Mouse (Mus musculus) MEL (cell line): ENCODE results near the gene Tmem102. TPM values are rescaled to one million over a fixed set of nuclear protein-coding genes. Genes with fewer than 3 reads are reported as not detected.

ENCODE experiments used
- DNase-seq: peaks from one replicate; pipeline ENCODE4 v3.0.0; 2011; ENCODE audit warnings: low read depth, low spot score
- H3K27ac ChIP-seq: 2 replicates; pipeline ENCODE4 v1.5.1; 2012; ENCODE audit warnings: low read depth, mild to moderate bottlenecking, control low read depth, low read length, moderate library complexity; ENCODE audit not compliant: control insufficient read depth
- H3K27me3 ChIP-seq, 2 experiments: fragments of 150-350 bp in 1 of 2; sonication (generic) in 1 of 2; 2 replicates each; pipeline ENCODE4 v1.6.1; 2012; ENCODE audit warnings: low read length in 2 of 2, mild to moderate bottlenecking in 2 of 2, improper control_type of control experiment in 1 of 2, moderate library complexity in 1 of 2; ENCODE audit not compliant: insufficient read depth in 2 of 2, control insufficient read depth in 1 of 2
- H3K36me3 ChIP-seq, 2 experiments: 2 replicates each; pipeline ENCODE4 v1.6.1; 2012 to 2014; ENCODE audit warnings: low read length in 2 of 2, improper control_type of control experiment in 1 of 2, inconsistent platforms in 1 of 2, mild to moderate bottlenecking in 1 of 2; ENCODE audit not compliant: insufficient read depth in 2 of 2, control insufficient read depth in 1 of 2
- H3K4me1 ChIP-seq, 2 experiments: fragments of 150-350 bp in 1 of 2; sonication (generic) in 1 of 2; 2 replicates each; pipeline ENCODE4 v1.6.1; 2012; ENCODE audit warnings: low read length in 2 of 2, improper control_type of control experiment in 1 of 2, mild to moderate bottlenecking in 1 of 2; ENCODE audit not compliant: insufficient read depth in 2 of 2, control insufficient read depth in 1 of 2
- H3K4me3 ChIP-seq, 2 experiments: fragments of 150-350 bp in 1 of 2; sonication (generic) in 1 of 2; 2 replicates each; pipeline ENCODE4 v1.5.1; 2012; ENCODE audit warnings: low read depth in 2 of 2, low read length in 2 of 2, mild to moderate bottlenecking in 2 of 2, moderate library complexity in 2 of 2, control low read depth in 1 of 2, improper control_type of control experiment in 1 of 2; ENCODE audit not compliant: control insufficient read depth in 1 of 2, insufficient read depth in 1 of 2
- H3K79me2 ChIP-seq: 2 replicates; pipeline ENCODE4 v1.6.1; 2012; ENCODE audit warnings: mild to moderate bottlenecking, low read length, moderate library complexity; ENCODE audit not compliant: control insufficient read depth, poor library complexity, insufficient read depth
- H3K9ac ChIP-seq: 2 replicates; pipeline ENCODE4 v1.6.1; 2012; ENCODE audit warnings: low read depth, mild to moderate bottlenecking, control low read depth, low read length, moderate library complexity; ENCODE audit not compliant: control insufficient read depth, poor library complexity, severe bottlenecking
- H3K9me3 ChIP-seq: fragments of 150-350 bp; sonication (generic); replicated peaks from 2 replicates; pipeline ENCODE4 v1.6.1; 2012; ENCODE audit warnings: mild to moderate bottlenecking, low read length, improper control_type of control experiment, moderate library complexity; ENCODE audit not compliant: insufficient read depth
- BHLHE40 ChIP-seq: IDR thresholded peaks from 2 replicates; pipeline ENCODE4 v1.6.1; 2012; ENCODE audit warnings: low read depth, mild to moderate bottlenecking, inconsistent platforms, low read length, improper control_type of control experiment, borderline replicate concordance
- CHD2 ChIP-seq: IDR thresholded peaks from 2 replicates; pipeline ENCODE4 v1.6.1; 2011; ENCODE audit warnings: low read length, improper control_type of control experiment
- E2F4 ChIP-seq: IDR thresholded peaks from 2 replicates; pipeline ENCODE4 v1.6.1; 2011; ENCODE audit warnings: low read depth, low read length, improper control_type of control experiment, borderline replicate concordance
- ELF1 ChIP-seq: IDR thresholded peaks from 2 replicates; pipeline ENCODE4 v1.6.1; 2014; ENCODE audit warnings: low read depth, mild to moderate bottlenecking, inconsistent platforms, low read length, improper control_type of control experiment, moderate library complexity
- EP300 ChIP-seq, 2 experiments: IDR thresholded peaks; 2 replicates each; pipeline ENCODE4 v1.6.1; 2011; ENCODE audit warnings: improper control_type of control experiment in 2 of 2, low read length in 2 of 2, low read depth in 1 of 2, mild to moderate bottlenecking in 1 of 2
- ETS1 ChIP-seq: IDR thresholded peaks from 2 replicates; pipeline ENCODE4 v1.6.1; 2012; ENCODE audit warnings: low read depth, mild to moderate bottlenecking, inconsistent platforms, low read length, improper control_type of control experiment, moderate library complexity
- GABPA ChIP-seq: IDR thresholded peaks from 2 replicates; pipeline ENCODE4 v1.6.1; 2012; ENCODE audit warnings: low read depth, mild to moderate bottlenecking, inconsistent platforms, low read length, improper control_type of control experiment, moderate library complexity
- GATA1 ChIP-seq: IDR thresholded peaks from 2 replicates; pipeline ENCODE4 v1.6.1; 2011; ENCODE audit warnings: low read depth, low read length, improper control_type of control experiment
- HCFC1 ChIP-seq: IDR thresholded peaks from 2 replicates; pipeline ENCODE4 v1.6.1; 2012; ENCODE audit warnings: low read depth, mild to moderate bottlenecking, inconsistent platforms, low read length, improper control_type of control experiment, moderate library complexity
- JUND ChIP-seq: IDR thresholded peaks from 2 replicates; pipeline ENCODE4 v1.6.1; 2011; ENCODE audit warnings: low read depth, mild to moderate bottlenecking, improper control_type of control experiment, low read length
- KAT2A ChIP-seq: conservative IDR thresholded peaks from 2 replicates; pipeline ENCODE4 v1.6.1; 2012; ENCODE audit warnings: low read depth, low read length, improper control_type of control experiment, inconsistent platforms
- MAZ ChIP-seq: IDR thresholded peaks from 2 replicates; pipeline ENCODE4 v1.6.1; 2012; ENCODE audit warnings: low read depth, mild to moderate bottlenecking, inconsistent platforms, low read length, improper control_type of control experiment
- MEF2A ChIP-seq: IDR thresholded peaks from 2 replicates; pipeline ENCODE4 v1.6.1; 2014; ENCODE audit warnings: low read depth, mild to moderate bottlenecking, inconsistent platforms, low read length, improper control_type of control experiment; ENCODE audit not compliant: poor library complexity, insufficient replicate concordance, severe bottlenecking; ENCODE audit errors: extremely low read depth
- MXI1 ChIP-seq: IDR thresholded peaks from 2 replicates; pipeline ENCODE4 v1.6.1; 2011; ENCODE audit warnings: mild to moderate bottlenecking, low read depth, low read length, improper control_type of control experiment
- MYB ChIP-seq: IDR thresholded peaks from 2 replicates; pipeline ENCODE4 v1.6.1; 2011; ENCODE audit warnings: mild to moderate bottlenecking, low read depth, low read length, improper control_type of control experiment
- MYC ChIP-seq: IDR thresholded peaks from 2 replicates; pipeline ENCODE4 v1.6.1; 2011; ENCODE audit warnings: low read depth, mild to moderate bottlenecking, low read length, improper control_type of control experiment, moderate library complexity
- NELFE ChIP-seq: IDR thresholded peaks from 2 replicates; pipeline ENCODE4 v1.6.1; 2011; ENCODE audit warnings: low read depth, low read length, improper control_type of control experiment
- NRF1 ChIP-seq: IDR thresholded peaks from 2 replicates; pipeline ENCODE4 v1.6.1; 2014; ENCODE audit warnings: low read depth, mild to moderate bottlenecking, inconsistent platforms, low read length, improper control_type of control experiment, moderate library complexity; ENCODE audit not compliant: poor library complexity, insufficient read depth, severe bottlenecking
- POLR2A ChIP-seq, 2 experiments: IDR thresholded peaks; 2 replicates each; pipeline ENCODE4 v1.6.1; 2011 to 2012; ENCODE audit warnings: low read length in 2 of 2, mild to moderate bottlenecking in 2 of 2, control low read depth in 1 of 2, improper control_type of control experiment in 1 of 2, low read depth in 1 of 2, moderate library complexity in 1 of 2; ENCODE audit not compliant: control insufficient read depth in 1 of 2, insufficient read depth in 1 of 2, poor library complexity in 1 of 2
- POLR2AphosphoS5 ChIP-seq: IDR thresholded peaks from 2 replicates; pipeline ENCODE4 v1.6.1; 2012; ENCODE audit warnings: low read depth, borderline replicate concordance, mild to moderate bottlenecking, inconsistent platforms, low read length, moderate library complexity, mixed read lengths
- RAD21 ChIP-seq: IDR thresholded peaks from 2 replicates; pipeline ENCODE4 v1.6.1; 2011; ENCODE audit warnings: mild to moderate bottlenecking, low read depth, low read length, improper control_type of control experiment
- RCOR1 ChIP-seq: IDR thresholded peaks from 2 replicates; pipeline ENCODE4 v1.6.1; 2012; ENCODE audit warnings: low read depth, mild to moderate bottlenecking, inconsistent platforms, low read length, improper control_type of control experiment
- SMC3 ChIP-seq: IDR thresholded peaks from 2 replicates; pipeline ENCODE4 v1.6.1; 2011; ENCODE audit warnings: low read depth, low read length, improper control_type of control experiment
- TBP ChIP-seq: IDR thresholded peaks from 2 replicates; pipeline ENCODE4 v1.8.0; 2011; ENCODE audit warnings: low read depth, low read length, improper control_type of control experiment
- TCF12 ChIP-seq: IDR thresholded peaks from 2 replicates; pipeline ENCODE4 v1.6.1; 2014; ENCODE audit warnings: low read depth, mild to moderate bottlenecking, inconsistent platforms, low read length, improper control_type of control experiment, moderate library complexity
- UBTF ChIP-seq: IDR thresholded peaks from 2 replicates; pipeline ENCODE4 v1.6.1; 2012; ENCODE audit warnings: low read depth, mild to moderate bottlenecking, inconsistent platforms, low read length, improper control_type of control experiment, moderate library complexity, borderline replicate concordance; ENCODE audit not compliant: insufficient read depth
- USF1 ChIP-seq: IDR thresholded peaks from 2 replicates; pipeline ENCODE4 v1.6.1; 2014; ENCODE audit warnings: low read depth, mild to moderate bottlenecking, inconsistent platforms, low read length, improper control_type of control experiment, moderate library complexity
- ZKSCAN1 ChIP-seq: IDR thresholded peaks from 2 replicates; pipeline ENCODE4 v1.6.1; 2012; ENCODE audit warnings: low read depth, mild to moderate bottlenecking, inconsistent platforms, low read length, improper control_type of control experiment, moderate library complexity
- ZMIZ1 ChIP-seq: IDR thresholded peaks from 2 replicates; pipeline ENCODE4 v1.6.1; 2012; ENCODE audit warnings: low read depth, mild to moderate bottlenecking, inconsistent platforms, low read length, improper control_type of control experiment, moderate library complexity
- ZNF384 ChIP-seq: IDR thresholded peaks from 2 replicates; pipeline ENCODE4 v1.6.1; 2012; ENCODE audit warnings: low read depth, mild to moderate bottlenecking, inconsistent platforms, low read length, improper control_type of control experiment
- polyA plus RNA-seq, 2 experiments: library from polyadenylated mRNA; stranded (reverse) in 1 of 2; unstranded in 1 of 2; fragments of >175 nt in 1 of 2; fragments of >200 nt in 1 of 2; gene quantifications; 2 replicates each; pipeline versions ENCODE4 v1.2.1 to v1.2.4; 2012; ENCODE audit warnings: low replicate concordance in 2 of 2, low read depth in 1 of 2; ENCODE audit not compliant: insufficient read length in 2 of 2, insufficient read depth in 1 of 2, missing spikeins in 1 of 2
- total RNA-seq: library from RNA; depleted of rRNA; stranded (reverse); fragments of 300-350 nt; gene quantifications from 2 replicates; pipeline ENCODE4 v1.2.3, GENCODE M21; 2012

Tmem102 gene
- total and polyA plus RNA-seq, 3 experiments: 0.31 to 2.4 TPM; not detected in 1

DNA sequence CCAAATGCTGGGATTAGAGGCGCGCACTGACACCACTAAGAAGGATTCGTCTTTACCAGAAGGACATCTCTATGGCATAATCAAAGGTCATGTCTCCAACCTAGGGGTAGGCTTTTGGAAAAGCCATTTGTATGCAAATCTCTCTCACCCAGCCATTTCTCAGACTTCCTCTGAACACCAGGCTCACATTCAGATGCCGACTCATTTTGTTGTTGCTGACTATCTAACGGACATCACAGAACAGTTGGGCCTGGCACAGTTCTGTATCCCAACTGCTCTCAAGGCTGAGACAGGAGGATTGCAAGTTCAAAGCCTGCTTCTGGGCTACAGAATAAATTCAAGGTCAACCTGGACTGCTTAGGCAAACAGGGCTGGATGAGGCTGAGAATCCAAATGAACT is 18.1 kb downstream of the Tmem102 start:
- no peaks in the 10 kb centered on the region for H3K27me3 ChIP-seq
- no peak overlapping the region for H3K9ac ChIP-seq
- H3K4me1 ChIP-seq: peaks cover 2 to 13% of the 10 kb centered on the region in 2 experiments; a peak in 3 of 4 replicates
- H3K4me3 ChIP-seq: no peak overlapping the region
- DNase-seq: peak; percentile 33
- TF ChIP-seq POLR2AphosphoS5: no peak
- TF ChIP-seq MYB: peak; percentile 48; the same call in 1 of the 2 replicates
- peak in 1 of 2 experiments; percentile 56; a peak in 2 of 4 replicates for TF ChIP-seq EP300 (IDR thresholded peaks at IDR 0.05; ENCODE audit: low read depth in 1 of 2, low read length in 2 of 2)
- peaks cover 3% of the 10 kb centered on the region; the same call in 1 of the 2 replicates for H3K79me2 ChIP-seq
- no peaks in the 10 kb centered on the region for H3K9me3 ChIP-seq
- peaks cover 0 to 5% of the 10 kb centered on the region in 2 experiments; a peak in 2 of 4 replicates for H3K36me3 ChIP-seq
- H3K27ac ChIP-seq: no peak overlapping the region

DNA sequence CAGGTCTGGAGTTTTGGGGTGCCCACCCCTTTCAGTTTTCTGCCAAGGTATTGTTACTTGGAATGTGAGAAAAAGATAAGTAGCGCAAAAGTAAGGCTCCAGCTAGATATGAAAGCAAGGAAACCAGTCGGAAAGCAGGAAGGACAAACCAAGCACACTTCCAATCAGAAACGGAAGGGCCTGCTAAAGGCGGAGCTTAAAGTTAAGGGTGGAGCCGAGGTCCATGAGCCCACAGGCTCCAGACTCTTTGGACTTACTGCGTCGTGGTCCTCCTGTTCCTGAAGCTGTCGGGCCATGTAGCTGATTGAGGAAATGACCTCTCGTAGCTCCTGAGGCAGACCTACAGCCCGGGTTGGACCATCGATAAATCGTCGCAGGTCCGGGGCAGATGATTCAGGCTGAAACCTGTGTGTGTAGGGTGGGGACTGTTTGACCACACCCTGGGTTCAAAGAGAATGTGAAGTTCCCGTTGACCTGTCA is 20.6 kb downstream of the Tmem102 start:
- Histone ChIP-seq H3K4me1 (peaks cover 2 to 13% of the 10 kb centered on the region in 2 experiments; a peak in 3 of 4 replicates), H3K27me3 (no peaks in the 10 kb centered on the region), H3K9ac (peak overlapping the region; percentile 82), H3K4me3 (peak overlapping the region; percentile 58 to 82), H3K9me3 (no peaks in the 10 kb centered on the region), H3K27ac (peak overlapping the region; percentile 65), H3K79me2 (peaks cover 3% of the 10 kb centered on the region; the same call in 1 of the 2 replicates), H3K36me3 (peaks cover 0 to 5% of the 10 kb centered on the region in 2 experiments; a peak in 2 of 4 replicates)
- peak; percentile 93 for DNase-seq
- TF ChIP-seq UBTF: no peak
- TF ChIP-seq HCFC1: peak; percentile 69
- peak; percentile 69 for TF ChIP-seq MYC
- TF ChIP-seq USF1: no peak
- TF ChIP-seq ZNF384: no peak
- peak; percentile 71; the same call in 1 of the 2 replicates for TF ChIP-seq ZMIZ1
- 0 out of 2 replicates have a peak, but pooled peaks have one; percentile 27 for TF ChIP-seq BHLHE40
- TF ChIP-seq SMC3: no peak
- TF ChIP-seq MEF2A: no peak
- no peak for TF ChIP-seq MYB
- peak; percentile 59 to 94; a peak in 3 of 4 replicates for TF ChIP-seq POLR2A (IDR thresholded peaks at IDR 0.05; ENCODE audit: control insufficient read depth in 1 of 2, insufficient read depth in 1 of 2, low read depth in 1 of 2, low read length in 2 of 2, poor library complexity in 1 of 2)
- TF ChIP-seq NELFE: peak; percentile 83
- TF ChIP-seq GABPA: no peak
- TF ChIP-seq GATA1: peak; percentile 81
- TF ChIP-seq JUND: no peak
- TF ChIP-seq ELF1: peak; percentile 84
- TF ChIP-seq POLR2AphosphoS5: no peak
- peak; percentile 76 for TF ChIP-seq TBP
- peak; percentile 48; the same call in 1 of the 2 replicates for TF ChIP-seq RCOR1
- peak; percentile 81 for TF ChIP-seq TCF12
- no peak for TF ChIP-seq NRF1
- TF ChIP-seq CHD2: no peak
- peak; percentile 66 for TF ChIP-seq MXI1
- TF ChIP-seq ZKSCAN1: no peak
- TF ChIP-seq ETS1: peak; percentile 63
- no peak for TF ChIP-seq E2F4
- no peak for TF ChIP-seq RAD21
- peak; percentile 52; the same call in 1 of the 2 replicates for TF ChIP-seq MAZ
- no peak for TF ChIP-seq KAT2A
